Mouse (Mus musculus): Measurements from ENCODE around the gene Acsbg1. TPM values are rescaled to one million over a fixed set of nuclear protein-coding genes. Genes with fewer than 3 reads are reported as not detected.
A peak's percentile ranks its signal among the peaks of the same experiment; 100 is the strongest.

Acsbg1 gene
- polyA plus RNA-seq, 1 experiment from 2014 or later = 11.4 TPM

GRCm38 (mm10) chr9:54682846-54683245 lies 21.2 kb upstream of the Acsbg1 start:
- Histone ChIP-seq H3K9me3 (replicated peaks; ENCODE audit: control insufficient read depth, low read length) (no peaks in the 10 kb centered on the region), H3K4me3 (replicated peaks; ENCODE audit: low read length) (no peak overlapping the region)
- WGBS = 57% methylated on average over 2 of the region's 4 CpGs

GRCm38 (mm10) chr9:54676531-54676986 lies 14.9 kb upstream of the Acsbg1 start:
- Histone ChIP-seq H3K27me3 (ENCODE audit: control insufficient read depth, insufficient read depth, low read length) (no peaks in the 10 kb centered on the region), H3K36me3 (ENCODE audit: control insufficient read depth, insufficient read depth, low read length) (no peaks in the 10 kb centered on the region), H3K27ac (ENCODE audit: low read length) (no peak overlapping the region), H3K4me1 (ENCODE audit: control insufficient read depth, insufficient read depth, low read length) (no peaks in the 10 kb centered on the region), H3K9ac (ENCODE audit: low read length) (peak overlapping the region; percentile 65), H3K4me3 (replicated peaks; ENCODE audit: low read length) (peak overlapping the region; percentile 43), H3K9me3 (replicated peaks; ENCODE audit: control insufficient read depth, low read length) (no peaks in the 10 kb centered on the region), H3K4me2 (ENCODE audit: low read depth, low read length) (peak overlapping the region; percentile 73)
- WGBS = 2% methylated on average over 14 of the region's 14 CpGs
- peak; percentile 52 for ATAC-seq (ENCODE audit: insufficient read depth, low FRiP score)

More at GRCm38 (mm10) chr9:54682846-54683245, 21.2 kb upstream of the Acsbg1 start:
- ATAC-seq (ENCODE audit: insufficient read depth, low FRiP score) = no peak
- Histone ChIP-seq H3K9ac (ENCODE audit: low read length) (no peak overlapping the region), H3K27me3 (ENCODE audit: control insufficient read depth, insufficient read depth, low read length) (no peaks in the 10 kb centered on the region), H3K4me1 (ENCODE audit: control insufficient read depth, insufficient read depth, low read length) (no peaks in the 10 kb centered on the region), H3K4me2 (ENCODE audit: low read depth, low read length) (no peak overlapping the region), H3K36me3 (ENCODE audit: control insufficient read depth, insufficient read depth, low read length) (no peaks in the 10 kb centered on the region), H3K27ac (ENCODE audit: low read length) (no peak overlapping the region)

DNA sequence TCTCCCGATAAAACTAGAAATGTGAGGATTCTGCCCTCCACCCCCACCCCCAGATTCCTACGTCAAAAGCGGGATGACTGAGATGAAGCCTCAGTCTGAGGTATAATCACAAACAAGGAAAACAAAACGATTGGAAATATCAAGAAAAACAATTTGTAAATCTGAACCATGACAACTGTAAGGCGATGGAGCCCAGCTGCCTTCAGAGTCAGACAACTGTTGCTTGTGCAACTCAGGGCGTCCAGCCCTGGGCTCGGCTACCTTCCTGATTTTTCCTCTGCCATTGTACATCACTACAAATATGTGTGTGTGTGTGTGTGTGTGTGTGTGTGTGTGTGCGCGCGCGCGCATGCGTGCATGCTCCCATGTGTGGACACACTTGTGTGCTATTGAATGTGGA lies 12.2 kb upstream of the Acsbg1 start:
- Histone ChIP-seq H3K9ac (ENCODE audit: low read length) (no peak overlapping the region), H3K4me3 (replicated peaks; ENCODE audit: low read length) (no peak overlapping the region), H3K27ac (ENCODE audit: low read length) (no peak overlapping the region; the same call in 1 of the 2 replicates), H3K36me3 (ENCODE audit: control insufficient read depth, insufficient read depth, low read length) (no peaks in the 10 kb centered on the region), H3K27me3 (ENCODE audit: control insufficient read depth, insufficient read depth, low read length) (no peaks in the 10 kb centered on the region), H3K4me1 (ENCODE audit: control insufficient read depth, insufficient read depth, low read length) (no peaks in the 10 kb centered on the region), H3K9me3 (replicated peaks; ENCODE audit: control insufficient read depth, low read length) (no peaks in the 10 kb centered on the region), H3K4me2 (ENCODE audit: low read depth, low read length) (no peak overlapping the region)
- no peak for ATAC-seq (ENCODE audit: insufficient read depth, low FRiP score)
- WGBS = 83% methylated on average over 13 of the region's 13 CpGs

DNA sequence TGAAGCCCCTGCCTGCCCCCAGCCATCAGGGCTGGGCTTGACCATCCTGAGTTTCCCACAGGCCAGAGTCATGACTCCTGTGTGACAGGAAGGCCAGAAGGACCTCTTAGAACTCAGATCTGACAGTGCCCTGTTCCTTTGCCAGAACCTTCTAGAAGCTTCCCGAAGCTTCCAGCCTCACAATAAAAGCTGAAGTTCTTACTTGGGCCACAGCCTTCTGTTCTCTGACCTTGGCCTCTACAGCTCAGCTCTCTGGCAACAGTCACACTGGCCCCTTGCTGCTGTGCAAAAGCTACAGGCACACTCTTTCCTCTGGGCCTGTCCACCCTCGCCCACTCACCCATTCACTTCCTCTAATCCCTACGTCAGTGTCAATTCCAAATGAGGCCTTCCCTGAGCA lies 10.3 kb upstream of the Acsbg1 start:
- Histone ChIP-seq H3K27me3 (ENCODE audit: control insufficient read depth, insufficient read depth, low read length) (no peaks in the 10 kb centered on the region), H3K9ac (ENCODE audit: low read length) (no peak overlapping the region), H3K27ac (ENCODE audit: low read length) (no peak overlapping the region), H3K4me3 (replicated peaks; ENCODE audit: low read length) (no peak overlapping the region), H3K4me1 (ENCODE audit: control insufficient read depth, insufficient read depth, low read length) (no peaks in the 10 kb centered on the region), H3K9me3 (replicated peaks; ENCODE audit: control insufficient read depth, low read length) (no peaks in the 10 kb centered on the region), H3K36me3 (ENCODE audit: control insufficient read depth, insufficient read depth, low read length) (no peaks in the 10 kb centered on the region), H3K4me2 (ENCODE audit: low read depth, low read length) (no peak overlapping the region)
- ATAC-seq (ENCODE audit: insufficient read depth, low FRiP score) = no peak
- 76% methylated on average over 3 of the region's 3 CpGs for WGBS

DNA sequence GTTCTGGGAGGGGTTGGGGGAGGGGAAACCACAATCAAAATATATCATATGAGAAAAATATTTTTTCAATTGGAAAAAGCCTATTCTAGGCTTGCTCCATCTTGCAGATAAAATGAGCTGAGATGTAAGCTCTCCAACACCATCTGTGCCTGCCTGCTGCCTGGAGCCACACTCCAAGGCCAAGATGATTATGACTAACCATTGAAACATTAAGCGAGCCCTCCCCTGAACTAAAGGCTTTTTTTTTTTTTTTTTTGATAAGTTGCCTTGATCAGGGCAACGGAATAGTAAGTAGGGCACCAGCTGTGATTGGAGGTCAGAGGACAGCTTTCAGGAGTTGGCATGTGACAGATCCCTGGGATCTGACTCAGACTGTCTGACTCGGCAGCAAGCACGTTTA lies 6.8 kb upstream of the Acsbg1 start:
- Histone ChIP-seq H3K27ac (ENCODE audit: low read length) (no peak overlapping the region), H3K4me3 (replicated peaks; ENCODE audit: low read length) (no peak overlapping the region), H3K27me3 (ENCODE audit: control insufficient read depth, insufficient read depth, low read length) (no peaks in the 10 kb centered on the region), H3K4me1 (ENCODE audit: control insufficient read depth, insufficient read depth, low read length) (no peaks in the 10 kb centered on the region), H3K36me3 (ENCODE audit: control insufficient read depth, insufficient read depth, low read length) (no peaks in the 10 kb centered on the region), H3K9me3 (replicated peaks; ENCODE audit: control insufficient read depth, low read length) (no peaks in the 10 kb centered on the region), H3K4me2 (ENCODE audit: low read depth, low read length) (no peak overlapping the region), H3K9ac (ENCODE audit: low read length) (no peak overlapping the region)
- 59% methylated on average over 4 of the region's 4 CpGs for whole genome bisulfite sequencing
- ATAC-seq (ENCODE audit: insufficient read depth, low FRiP score) = no peak

- no peak overlapping the region for H3K27ac ChIP-seq (ENCODE audit: low read length)
- no peaks in the 10 kb centered on the region for H3K4me1 ChIP-seq (ENCODE audit: control insufficient read depth, insufficient read depth, low read length)
- no peak for ATAC-seq (ENCODE audit: insufficient read depth, low FRiP score)
- H3K9ac ChIP-seq (ENCODE audit: low read length) = no peak overlapping the region
- H3K36me3 ChIP-seq (ENCODE audit: control insufficient read depth, insufficient read depth, low read length) = no peaks in the 10 kb centered on the region
- no peaks in the 10 kb centered on the region for H3K27me3 ChIP-seq (ENCODE audit: control insufficient read depth, insufficient read depth, low read length)
- no peak overlapping the region for H3K4me2 ChIP-seq (ENCODE audit: low read depth, low read length)
- no peaks in the 10 kb centered on the region for H3K9me3 ChIP-seq (replicated peaks; ENCODE audit: control insufficient read depth, low read length)
- WGBS = 93% methylated on average over 3 of the region's 3 CpGs
- no peak overlapping the region for H3K4me3 ChIP-seq (replicated peaks; ENCODE audit: low read length)
Observed at GRCm38 (mm10) chr9:54666116-54666515, 4.4 kb upstream of the Acsbg1 start.

- Histone ChIP-seq H3K9ac (ENCODE audit: low read length) (no peak overlapping the region), H3K9me3 (replicated peaks; ENCODE audit: control insufficient read depth, low read length) (no peaks in the 10 kb centered on the region), H3K27me3 (ENCODE audit: control insufficient read depth, insufficient read depth, low read length) (no peaks in the 10 kb centered on the region), H3K4me3 (replicated peaks; ENCODE audit: low read length) (no peak overlapping the region), H3K4me1 (ENCODE audit: control insufficient read depth, insufficient read depth, low read length) (no peaks in the 10 kb centered on the region), H3K4me2 (ENCODE audit: low read depth, low read length) (no peak overlapping the region), H3K36me3 (ENCODE audit: control insufficient read depth, insufficient read depth, low read length) (no peaks in the 10 kb centered on the region), H3K27ac (ENCODE audit: low read length) (no peak overlapping the region)
- WGBS = 71% methylated on average over 9 of the region's 9 CpGs
- ATAC-seq (ENCODE audit: insufficient read depth, low FRiP score) = no peak
Observed at GRCm38 (mm10) chr9:54664358-54664757, 2.7 kb upstream of the Acsbg1 start.

GRCm38 (mm10) chr9:54658773-54659172 lies 2.9 kb downstream of the Acsbg1 start:
- Histone ChIP-seq H3K36me3 (ENCODE audit: control insufficient read depth, insufficient read depth, low read length) (no peaks in the 10 kb centered on the region), H3K4me2 (ENCODE audit: low read depth, low read length) (no peak overlapping the region), H3K27ac (ENCODE audit: low read length) (no peak overlapping the region), H3K27me3 (ENCODE audit: control insufficient read depth, insufficient read depth, low read length) (no peaks in the 10 kb centered on the region; the same call in 1 of the 2 replicates), H3K4me1 (ENCODE audit: control insufficient read depth, insufficient read depth, low read length) (no peaks in the 10 kb centered on the region), H3K4me3 (replicated peaks; ENCODE audit: low read length) (no peak overlapping the region), H3K9ac (ENCODE audit: low read length) (no peak overlapping the region), H3K9me3 (replicated peaks; ENCODE audit: control insufficient read depth, low read length) (no peaks in the 10 kb centered on the region)
- no peak for ATAC-seq (ENCODE audit: insufficient read depth, low FRiP score)
- WGBS = 83% methylated on average over 6 of the region's 6 CpGs

DNA sequence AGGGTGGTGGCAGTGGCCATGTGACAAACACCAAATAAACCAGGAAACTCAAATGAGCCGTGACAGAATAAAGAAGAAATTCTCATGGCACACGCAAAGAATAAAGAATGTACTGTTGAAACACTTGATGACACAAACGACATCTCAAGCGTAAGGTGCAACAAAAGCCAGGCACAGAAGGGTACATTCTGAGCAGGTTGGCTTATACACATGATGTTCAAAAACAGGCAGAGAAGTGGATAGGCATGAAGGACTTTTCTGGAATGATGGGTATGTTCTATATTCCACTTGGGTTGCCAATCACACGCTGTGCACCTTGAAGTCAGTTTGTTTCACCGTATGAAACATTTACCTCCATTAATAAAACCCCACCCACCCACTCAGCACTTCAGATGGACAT lies 5.3 kb downstream of the Acsbg1 start:
- Histone ChIP-seq H3K27me3 (ENCODE audit: control insufficient read depth, insufficient read depth, low read length) (no peaks in the 10 kb centered on the region; the same call in 1 of the 2 replicates), H3K9me3 (replicated peaks; ENCODE audit: control insufficient read depth, low read length) (no peaks in the 10 kb centered on the region)
- 82% methylated on average over 6 of the region's 6 CpGs for WGBS

DNA sequence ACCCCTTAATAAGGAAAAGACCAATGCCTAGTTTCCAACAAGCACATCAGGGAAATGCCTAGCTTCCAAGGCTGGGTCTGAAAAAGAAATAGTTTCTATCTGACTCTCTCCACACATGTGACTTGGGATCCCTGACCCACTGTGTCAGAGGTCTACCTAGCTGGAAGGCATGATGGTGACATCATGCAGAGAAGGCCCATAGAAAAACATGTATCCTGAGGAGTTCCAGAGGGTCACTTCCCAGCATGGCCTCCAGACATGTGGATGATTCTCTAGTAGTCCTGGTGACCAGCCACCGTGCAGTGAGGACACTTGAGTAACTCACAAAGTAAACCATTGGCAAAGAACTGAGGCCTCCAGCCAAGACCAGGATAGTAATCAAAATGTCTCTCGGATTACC lies 5.8 kb downstream of the Acsbg1 start:
- no peak for ATAC-seq (ENCODE audit: insufficient read depth, low FRiP score)
- Histone ChIP-seq H3K27ac (ENCODE audit: low read length) (no peak overlapping the region), H3K4me2 (ENCODE audit: low read depth, low read length) (no peak overlapping the region), H3K27me3 (ENCODE audit: control insufficient read depth, insufficient read depth, low read length) (no peaks in the 10 kb centered on the region; the same call in 1 of the 2 replicates), H3K9ac (ENCODE audit: low read length) (no peak overlapping the region), H3K36me3 (ENCODE audit: control insufficient read depth, insufficient read depth, low read length) (no peaks in the 10 kb centered on the region), H3K4me1 (ENCODE audit: control insufficient read depth, insufficient read depth, low read length) (no peaks in the 10 kb centered on the region), H3K4me3 (replicated peaks; ENCODE audit: low read length) (no peak overlapping the region), H3K9me3 (replicated peaks; ENCODE audit: control insufficient read depth, low read length) (no peaks in the 10 kb centered on the region)
- WGBS = 78% methylated on average over 2 of the region's 2 CpGs

More for the DNA sequence above, 5.3 kb downstream of the Acsbg1 start:
- Histone ChIP-seq H3K36me3 (ENCODE audit: control insufficient read depth, insufficient read depth, low read length) (no peaks in the 10 kb centered on the region), H3K4me3 (replicated peaks; ENCODE audit: low read length) (no peak overlapping the region), H3K4me1 (ENCODE audit: control insufficient read depth, insufficient read depth, low read length) (no peaks in the 10 kb centered on the region), H3K27ac (ENCODE audit: low read length) (no peak overlapping the region), H3K9ac (ENCODE audit: low read length) (no peak overlapping the region), H3K4me2 (ENCODE audit: low read depth, low read length) (no peak overlapping the region)
- no peak for ATAC-seq (ENCODE audit: insufficient read depth, low FRiP score)

All from stomach, embryonic 16.5 days (tissue).